Mouse (Mus musculus) lung, embryonic 14.5 days (tissue): Measurements from ENCODE around the gene Ghdc. TPM values are rescaled to one million over a fixed set of nuclear protein-coding genes. Genes with fewer than 3 reads are reported as not detected.

Experiments
- ATAC-seq: fragments of 200-750 bp; cut with Nextera tagmentation; 2 replicates; pipeline ENCODE4 v1.8.0; 2017; ENCODE audit warnings: mild to moderate bottlenecking, moderate TSS enrichment, moderate library complexity; ENCODE audit not compliant: insufficient read depth
- DNase-seq: peaks from one replicate; pipeline ENCODE4 v3.0.0-alpha.2; 2015
- H3K27ac ChIP-seq: fragments of 300-500 bp; sonication (generic); 2 replicates; pipeline ENCODE4 v1.5.1; 2014; ENCODE audit warnings: low read depth, mild to moderate bottlenecking, moderate library complexity
- H3K27me3 ChIP-seq: fragments of 300-500 bp; sonication (generic); 2 replicates; pipeline ENCODE4 v1.6.1; 2014; ENCODE audit warnings: low read length, control low read depth; ENCODE audit not compliant: insufficient read depth
- H3K36me3 ChIP-seq: fragments of 300-500 bp; sonication (generic); 2 replicates; pipeline ENCODE4 v1.6.1; 2014; ENCODE audit warnings: control low read depth; ENCODE audit not compliant: insufficient read depth
- H3K4me1 ChIP-seq: fragments of 300-500 bp; sonication (generic); 2 replicates; pipeline ENCODE4 v1.6.1; 2014; ENCODE audit warnings: antibody characterized with exemption, control low read depth; ENCODE audit not compliant: insufficient read depth
- H3K4me2 ChIP-seq: fragments of 300-500 bp; sonication (generic); 2 replicates; pipeline ENCODE4 v1.6.1; 2014; ENCODE audit warnings: mild to moderate bottlenecking
- H3K4me3 ChIP-seq: fragments of 300-500 bp; sonication (generic); 2 replicates; pipeline ENCODE4 v1.5.1; 2014; ENCODE audit warnings: low read depth, low read length
- H3K9ac ChIP-seq: fragments of 300-500 bp; sonication (generic); 2 replicates; pipeline ENCODE4 v1.6.1; 2014
- H3K9me3 ChIP-seq: fragments of 300-500 bp; sonication (generic); 2 replicates; pipeline ENCODE4 v1.6.1; 2016; ENCODE audit warnings: low read depth, low read length, control low read depth
- CTCF ChIP-seq: IDR thresholded peaks from 2 replicates; pipeline ENCODE4 v1.5.1; 2016; ENCODE audit warnings: antibody characterized with exemption, low read depth
- WGBS: fragments of 180-500 bp; shearing (Covaris S2); extraction: QIAGEN DNeasy Blood & Tissue Kit; methylation state at CpG from one replicate; pipeline ENCODE4 v1.1.7; 2014; 5-methylcytosine and 5-hydroxymethylcytosine counted together
- polyA plus RNA-seq: library from polyadenylated mRNA; unstranded; fragments of >200 nt; fragmentation: Nextera tagmentation; extraction: Ambion mirVana; gene quantifications from 2 replicates; pipeline ENCODE4 v1.2.1, GENCODE M21; 2014

The Ghdc gene
- polyA plus RNA-seq, 1 experiment from 2014 or later, result 2.9 TPM

DNA sequence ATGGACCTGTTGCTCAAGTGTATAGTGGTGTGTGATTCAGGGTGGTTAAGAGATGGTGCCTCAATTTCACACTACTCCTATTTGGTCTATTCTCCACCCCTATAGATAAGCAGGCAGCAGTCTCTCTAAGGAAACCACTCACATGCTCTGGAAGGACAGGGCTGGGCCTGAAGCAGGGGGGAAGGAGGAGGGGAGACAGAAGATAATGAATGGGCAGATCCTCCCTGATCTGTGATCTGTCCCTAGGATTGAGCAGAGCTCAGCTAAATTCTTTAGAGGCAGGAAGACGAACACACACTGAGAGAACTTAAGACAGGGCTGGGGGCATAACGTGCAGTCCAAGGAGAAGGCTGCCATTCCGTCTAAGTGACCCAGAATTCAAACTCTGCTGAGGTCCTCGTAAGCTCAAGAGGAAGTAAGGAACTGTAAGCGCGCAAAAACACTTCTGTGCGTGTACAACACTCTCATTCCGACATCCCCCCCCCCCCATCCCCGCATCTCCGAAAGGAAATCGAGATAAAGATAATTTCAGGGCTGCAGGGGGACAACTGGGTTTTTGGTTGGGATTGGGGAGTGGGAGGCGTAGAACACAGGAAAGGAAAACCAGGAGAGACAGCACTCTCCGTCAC is 33.5 kb downstream of the Ghdc start:
- Histone ChIP-seq H3K4me3 (peak overlapping the region; percentile 90), H3K9ac (peak overlapping the region; percentile 90), H3K4me1 (peaks cover 6% of the 10 kb centered on the region), H3K9me3 (no peaks in the 10 kb centered on the region), H3K27me3 (no peaks in the 10 kb centered on the region), H3K27ac (peak overlapping the region; percentile 56; the same call in 1 of the 2 replicates), H3K4me2 (peak overlapping the region; percentile 84), H3K36me3 (0 out of 2 replicates have a peak, but pooled peaks cover 9% of the 10 kb centered on the region)
- ATAC-seq (no peak), DNase-seq (no peak)
- WGBS, result 1% methylated on average over 13 of the region's 13 CpGs
- TF ChIP-seq CTCF, result no peak

DNA sequence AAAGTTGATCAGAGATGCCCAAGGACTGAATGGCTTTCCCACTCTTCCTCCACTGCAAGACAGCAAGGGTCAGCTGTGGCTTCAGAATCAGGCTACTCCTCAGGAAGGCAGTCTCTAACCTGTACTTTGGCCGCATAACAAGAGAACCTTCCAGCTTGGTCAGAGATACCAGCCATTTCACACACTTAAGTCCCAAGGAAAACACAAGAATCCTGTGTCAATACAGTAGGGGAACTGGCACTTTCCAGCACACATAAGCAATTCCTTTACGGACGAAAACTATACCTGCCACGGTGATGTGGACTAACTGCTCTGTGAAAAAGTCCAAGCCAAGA is 34.0 kb downstream of the Ghdc start:
- Histone ChIP-seq H3K27ac (no peak overlapping the region), H3K9me3 (no peaks in the 10 kb centered on the region), H3K4me2 (peak overlapping the region; percentile 84), H3K9ac (peak overlapping the region; percentile 90), H3K4me3 (peak overlapping the region; percentile 90), H3K27me3 (no peaks in the 10 kb centered on the region), H3K36me3 (0 out of 2 replicates have a peak, but pooled peaks cover 11% of the 10 kb centered on the region), H3K4me1 (peaks cover 6% of the 10 kb centered on the region)
- 56% methylated on average over 4 of the region's 4 CpGs for whole genome bisulfite sequencing
- TF ChIP-seq CTCF, result no peak
- DNase-seq (no peak), ATAC-seq (no peak)

DNA sequence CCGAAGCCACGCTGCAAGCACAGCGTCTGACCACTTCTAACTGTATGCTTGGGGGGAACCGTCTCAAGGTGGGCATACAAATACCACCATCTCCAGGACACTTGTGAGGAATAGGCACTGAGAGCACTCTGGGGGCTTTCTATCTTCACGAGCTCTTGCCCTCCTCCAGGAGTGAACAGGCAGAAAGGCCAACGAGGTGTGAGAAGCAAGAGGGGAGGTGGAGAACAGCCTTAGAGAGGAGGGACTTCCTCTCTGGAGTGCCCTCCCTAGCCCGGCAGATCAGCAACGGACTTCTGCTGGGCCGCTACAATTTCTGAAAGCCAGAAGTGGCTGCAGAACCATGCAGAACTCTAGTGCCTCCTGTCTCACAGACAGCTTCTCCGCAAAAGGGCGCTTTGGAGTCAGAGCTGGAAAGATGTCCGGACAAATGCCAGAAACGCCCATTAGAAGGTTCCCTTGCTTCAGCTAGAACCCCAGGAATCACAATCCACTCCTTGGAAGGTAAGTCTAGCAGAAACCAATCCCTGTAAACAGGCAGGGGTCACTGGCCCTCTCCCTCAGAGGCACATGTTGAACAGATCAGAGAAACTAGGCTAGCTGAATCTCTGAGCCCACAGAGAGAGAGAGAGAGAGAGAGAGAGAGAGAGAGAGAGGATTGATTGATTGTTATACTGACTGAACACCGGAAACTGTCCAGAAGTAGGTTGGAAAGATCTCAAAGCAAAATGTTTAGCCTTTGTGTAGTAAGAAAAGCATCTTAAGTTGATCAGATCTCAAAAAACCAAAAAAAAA is 34.6 kb downstream of the Ghdc start:
- H3K4me3 ChIP-seq, result peak overlapping the region; percentile 90
- peak overlapping the region; percentile 90 for H3K9ac ChIP-seq
- TF ChIP-seq CTCF, result no peak
- H3K9me3 ChIP-seq, result no peaks in the 10 kb centered on the region
- H3K27ac ChIP-seq, result 0 out of 2 replicates have a peak overlapping the region, but pooled peaks have one; percentile 36
- DNase-seq, result no peak
- H3K36me3 ChIP-seq, result 0 out of 2 replicates have a peak, but pooled peaks cover 11% of the 10 kb centered on the region
- no peak for ATAC-seq
- no peaks in the 10 kb centered on the region for H3K27me3 ChIP-seq
- WGBS, result 64% methylated on average over 14 of the region's 14 CpGs
- peaks cover 6% of the 10 kb centered on the region for H3K4me1 ChIP-seq
- H3K4me2 ChIP-seq, result peak overlapping the region; percentile 84

DNA sequence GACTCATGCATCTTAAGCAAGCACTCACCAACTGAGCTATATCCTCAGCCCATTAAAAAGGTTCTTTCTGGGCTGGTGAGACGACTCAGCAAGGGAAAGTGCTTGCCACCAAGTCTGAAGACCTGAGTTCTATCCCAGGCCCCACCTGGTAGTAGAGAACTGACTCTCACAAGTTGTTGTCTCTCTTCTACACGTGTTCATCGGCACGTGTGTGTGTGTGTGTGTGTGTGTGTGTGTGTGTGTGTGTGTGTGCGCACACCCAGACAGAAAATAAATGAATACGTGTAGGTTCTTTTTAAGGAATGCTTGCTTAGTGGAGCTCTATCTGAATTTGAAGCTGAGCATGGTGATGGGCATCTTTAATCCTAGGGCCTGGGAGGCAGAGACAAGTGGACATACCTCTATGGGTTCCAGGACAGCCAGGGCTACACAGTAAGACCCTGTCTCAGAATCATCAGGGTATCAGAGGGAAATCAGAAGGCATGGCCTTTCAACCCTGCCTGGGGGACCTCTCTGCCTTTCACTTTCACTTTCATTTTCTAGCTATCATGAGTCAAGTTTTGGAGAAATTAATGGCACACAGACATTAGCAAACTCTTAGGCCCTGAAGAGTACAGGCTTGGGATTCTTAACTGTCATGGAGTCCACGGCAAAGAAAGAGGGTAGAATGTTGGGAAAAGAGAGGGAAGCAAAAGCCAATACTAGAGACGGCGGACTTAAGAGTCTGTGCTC is 35.5 kb downstream of the Ghdc start:
- H3K4me2 ChIP-seq, result peak overlapping the region; percentile 84
- H3K4me1 ChIP-seq, result peaks cover 6% of the 10 kb centered on the region
- WGBS, result 84% methylated on average over 9 of the region's 9 CpGs
- no peaks in the 10 kb centered on the region for H3K27me3 ChIP-seq
- peak overlapping the region; percentile 90 for H3K4me3 ChIP-seq
- no peaks in the 10 kb centered on the region for H3K9me3 ChIP-seq
- no peak for TF ChIP-seq CTCF
- DNase-seq (no peak), ATAC-seq (no peak)
- 0 out of 2 replicates have a peak, but pooled peaks cover 11% of the 10 kb centered on the region for H3K36me3 ChIP-seq
- H3K9ac ChIP-seq, result no peak overlapping the region; the same call in 1 of the 2 replicates
- no peak overlapping the region for H3K27ac ChIP-seq

DNA sequence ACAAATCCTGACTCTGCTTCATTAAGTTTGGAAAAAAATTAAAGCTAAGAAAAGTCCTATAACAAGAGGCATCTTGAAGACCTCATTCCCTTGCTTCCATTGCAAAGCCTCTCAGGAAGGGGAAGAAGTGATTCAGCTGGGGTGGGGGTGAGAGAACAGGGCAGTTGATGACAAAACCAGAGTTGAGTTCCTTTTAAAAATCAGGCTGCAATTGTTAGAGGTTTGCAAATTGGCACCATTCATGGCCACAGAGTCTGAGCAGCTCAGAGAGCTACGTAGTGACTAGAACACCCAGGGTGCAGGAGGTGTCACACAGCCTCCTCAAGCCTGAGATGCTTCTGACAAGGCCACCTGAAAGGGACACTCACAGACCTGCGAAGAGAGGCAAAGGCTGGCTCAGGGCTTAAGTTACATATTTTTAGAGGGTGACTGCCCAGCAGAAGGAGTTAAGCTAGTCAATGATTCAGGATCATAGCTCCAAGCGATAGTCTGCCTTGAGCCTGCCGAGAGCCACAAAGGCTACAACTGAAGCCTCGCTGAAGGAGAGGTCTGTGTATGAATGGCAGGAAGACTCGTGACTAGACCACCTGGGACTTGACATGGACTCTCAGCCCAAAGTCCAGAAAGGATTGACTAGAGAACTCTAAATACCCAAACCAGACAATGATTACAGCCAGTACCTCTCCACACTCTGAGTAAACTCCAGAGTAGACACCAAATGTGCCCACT is 40.1 kb downstream of the Ghdc start:
- H3K4me2 ChIP-seq, result no peak overlapping the region
- ATAC-seq, result no peak
- no peak overlapping the region for H3K4me3 ChIP-seq
- WGBS, result 84% methylated on average over 6 of the region's 6 CpGs
- H3K9ac ChIP-seq, result no peak overlapping the region
- no peaks in the 10 kb centered on the region for H3K9me3 ChIP-seq
- peaks cover 26% of the 10 kb centered on the region for H3K36me3 ChIP-seq
- no peak overlapping the region for H3K27ac ChIP-seq
- no peaks in the 10 kb centered on the region for H3K4me1 ChIP-seq
- H3K27me3 ChIP-seq, result no peaks in the 10 kb centered on the region
- DNase-seq, result no peak
- TF ChIP-seq CTCF, result no peak

DNA sequence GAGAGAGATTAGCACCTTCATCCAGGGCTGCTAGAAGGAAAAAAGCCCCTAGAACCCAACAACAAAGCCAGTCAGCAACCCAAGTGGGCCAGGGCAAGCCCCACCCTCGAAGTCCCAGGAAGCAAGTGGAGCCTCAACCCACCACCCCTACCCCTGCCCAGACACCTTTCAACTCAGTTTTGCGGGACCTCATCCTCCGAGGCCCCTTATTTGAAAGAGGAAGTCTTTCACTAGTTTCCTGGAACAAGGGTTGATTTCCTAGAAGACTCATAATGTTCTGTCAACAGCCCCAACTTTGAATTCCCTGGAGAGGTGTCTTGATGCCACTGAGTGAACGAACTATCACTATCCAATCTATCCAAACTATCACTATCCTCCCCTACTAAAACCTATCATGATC is 40.8 kb downstream of the Ghdc start:
- H3K27me3 ChIP-seq, result no peaks in the 10 kb centered on the region
- H3K4me2 ChIP-seq, result no peak overlapping the region
- WGBS, result 85% methylated on average over 4 of the region's 4 CpGs
- no peak overlapping the region for H3K4me3 ChIP-seq
- no peak for ATAC-seq
- no peak for DNase-seq
- H3K9ac ChIP-seq, result no peak overlapping the region
- peaks cover 26% of the 10 kb centered on the region for H3K36me3 ChIP-seq
- H3K27ac ChIP-seq, result no peak overlapping the region
- H3K4me1 ChIP-seq, result peaks cover 5% of the 10 kb centered on the region
- no peak for TF ChIP-seq CTCF
- no peaks in the 10 kb centered on the region for H3K9me3 ChIP-seq
